Mouse (Mus musculus): ENCODE measurements around the gene 2310022B05Rik.

GRCm38 (mm10) chr8:124589393-124589792 lies 73.8 kb downstream of the 2310022B05Rik start:
- TF ChIP-seq CTCF (IDR thresholded peaks at IDR 0.05; ENCODE audit: low read depth, low read length) (no peak), POLR2A (IDR thresholded peaks at IDR 0.05; ENCODE audit: borderline replicate concordance, low read depth, low read length) (no peak)
